Mouse (Mus musculus): Measurements from ENCODE around the gene Ino80d.

DNA sequence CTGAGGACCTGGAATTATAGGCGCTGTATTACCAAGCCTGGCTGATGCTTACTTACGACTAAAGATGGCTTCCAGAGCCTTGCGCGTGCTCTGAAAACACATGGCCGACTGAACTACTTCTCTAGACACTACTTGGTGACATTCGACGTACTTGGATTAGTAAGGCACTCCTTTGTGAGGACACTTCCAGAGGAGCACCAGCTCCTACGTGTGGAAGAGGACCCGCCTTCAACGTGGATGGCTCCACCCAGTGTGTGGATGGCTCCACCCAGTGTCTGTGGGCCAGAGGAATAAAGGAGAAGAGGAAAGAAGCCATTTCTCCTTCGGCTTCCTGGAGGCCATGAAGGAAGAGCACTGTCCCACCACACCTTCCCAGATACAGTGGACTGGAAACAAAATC is 17.3 kb upstream of the Ino80d start:
- TF ChIP-seq CTCF (IDR thresholded peaks at IDR 0.05; ENCODE audit: low read depth) (no peak), EP300 (optimal IDR thresholded peaks at IDR 0.05) (no peak)
